Mouse (Mus musculus): ENCODE results near the gene Snx9.
A peak's percentile ranks its signal among the peaks of the same experiment; 100 is the strongest.

Snx9 gene

GRCm38 (mm10) chr17:5966706-5967105, 125.6 kb downstream of the Snx9 start:
- no peak for DNase-seq (ENCODE audit: low spot score in 2 of 2)

GRCm38 (mm10) chr17:5968562-5968961, 127.4 kb downstream of the Snx9 start:
- DNase-seq (ENCODE audit: low spot score in 2 of 2), result no peak

DNA sequence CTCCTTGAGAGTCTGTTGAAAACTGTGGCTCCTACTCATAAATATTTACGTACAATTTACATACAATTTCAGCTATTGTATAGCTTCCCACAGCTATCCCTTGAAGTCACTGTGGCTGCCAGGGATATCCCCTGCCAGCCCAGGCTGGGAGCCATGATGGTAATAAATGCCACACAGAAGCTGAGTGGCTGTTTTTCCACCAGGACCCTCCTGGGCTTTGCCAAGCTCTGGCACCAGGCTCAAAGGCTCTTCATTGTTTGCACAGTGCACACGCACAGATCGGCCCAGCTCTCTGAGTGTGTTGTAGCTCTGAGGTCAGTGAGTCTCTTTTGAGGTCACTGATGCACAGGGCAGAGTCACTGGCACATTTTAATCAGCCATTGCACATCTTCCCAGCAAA, 128.1 kb downstream of the Snx9 start:
- no peak for DNase-seq (ENCODE audit: low spot score in 2 of 2)

DNA sequence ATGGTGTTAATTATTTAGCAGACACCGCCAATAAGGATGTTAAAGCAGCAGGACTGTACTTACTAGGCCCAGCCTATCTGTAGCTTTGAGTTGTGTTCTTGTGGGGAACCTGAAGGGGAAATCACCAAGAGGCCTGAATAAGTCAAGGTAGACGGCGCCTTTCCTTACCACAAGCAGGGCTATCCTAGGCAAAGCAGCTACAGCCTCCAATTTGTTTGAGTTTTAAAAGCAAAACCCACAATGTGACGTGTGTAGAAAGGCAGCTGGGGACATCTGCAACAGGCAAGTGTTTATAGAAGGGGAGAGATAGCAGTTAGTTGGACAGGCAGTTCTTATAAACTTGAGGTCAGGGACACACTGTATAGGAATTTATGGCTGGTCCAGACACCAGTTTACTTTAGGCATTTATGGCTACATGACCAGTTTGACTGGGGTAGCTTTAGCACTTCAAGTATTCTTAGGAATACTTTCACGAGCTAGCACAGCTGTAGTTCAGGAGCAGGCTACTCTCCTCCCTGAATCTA, 129.2 kb downstream of the Snx9 start:
- DNase-seq (ENCODE audit: low spot score in 2 of 2), result no peak

- no peak for DNase-seq (ENCODE audit: low spot score in 2 of 2)
Measured at GRCm38 (mm10) chr17:5973536-5973935, 132.4 kb downstream of the Snx9 start.

DNA sequence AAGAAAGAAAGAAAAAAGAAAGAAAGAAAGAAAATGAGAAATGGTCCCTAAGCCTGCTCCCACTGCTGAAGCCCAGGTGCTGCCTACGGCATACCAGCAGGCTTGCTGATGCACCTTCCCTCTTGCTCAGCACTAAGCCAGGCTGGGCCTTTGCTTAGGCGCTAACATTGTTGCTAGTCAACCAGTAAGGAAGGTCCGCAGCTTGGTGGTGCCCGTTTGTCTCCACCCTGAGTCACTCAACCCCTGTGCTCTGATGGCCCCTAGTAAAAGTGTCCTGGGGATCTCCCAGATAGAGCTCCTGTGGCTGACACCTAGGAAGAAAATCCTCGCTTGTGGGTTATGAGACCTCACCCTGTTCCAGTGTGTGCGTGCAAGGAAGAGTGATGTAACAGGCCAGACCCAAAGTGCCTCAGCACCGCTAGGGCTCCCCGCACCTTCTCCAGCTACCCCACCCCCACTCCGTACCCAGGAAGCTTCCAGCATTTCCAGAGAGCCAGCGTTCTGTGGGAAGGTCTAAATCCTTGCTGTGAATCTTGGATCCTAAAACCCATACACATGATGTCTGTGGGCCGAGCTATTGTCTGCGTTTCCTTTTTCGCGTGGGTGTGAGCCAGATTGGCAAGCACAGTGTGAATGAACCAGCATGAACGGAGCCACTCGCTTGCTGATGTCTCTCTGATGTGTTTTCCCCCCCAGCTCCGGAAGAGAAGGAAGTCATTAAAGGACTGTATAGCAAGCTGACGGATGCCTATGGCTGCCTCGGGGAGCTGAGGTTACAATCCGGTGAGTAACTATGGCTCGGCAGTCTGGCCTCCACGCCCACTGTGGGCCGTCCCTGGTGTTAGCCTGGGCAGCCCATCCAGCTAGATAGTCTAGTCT, 134.2 kb downstream of the Snx9 start:
- peak; percentile 52 to 69 for DNase-seq (ENCODE audit: low spot score in 2 of 2)

DNA sequence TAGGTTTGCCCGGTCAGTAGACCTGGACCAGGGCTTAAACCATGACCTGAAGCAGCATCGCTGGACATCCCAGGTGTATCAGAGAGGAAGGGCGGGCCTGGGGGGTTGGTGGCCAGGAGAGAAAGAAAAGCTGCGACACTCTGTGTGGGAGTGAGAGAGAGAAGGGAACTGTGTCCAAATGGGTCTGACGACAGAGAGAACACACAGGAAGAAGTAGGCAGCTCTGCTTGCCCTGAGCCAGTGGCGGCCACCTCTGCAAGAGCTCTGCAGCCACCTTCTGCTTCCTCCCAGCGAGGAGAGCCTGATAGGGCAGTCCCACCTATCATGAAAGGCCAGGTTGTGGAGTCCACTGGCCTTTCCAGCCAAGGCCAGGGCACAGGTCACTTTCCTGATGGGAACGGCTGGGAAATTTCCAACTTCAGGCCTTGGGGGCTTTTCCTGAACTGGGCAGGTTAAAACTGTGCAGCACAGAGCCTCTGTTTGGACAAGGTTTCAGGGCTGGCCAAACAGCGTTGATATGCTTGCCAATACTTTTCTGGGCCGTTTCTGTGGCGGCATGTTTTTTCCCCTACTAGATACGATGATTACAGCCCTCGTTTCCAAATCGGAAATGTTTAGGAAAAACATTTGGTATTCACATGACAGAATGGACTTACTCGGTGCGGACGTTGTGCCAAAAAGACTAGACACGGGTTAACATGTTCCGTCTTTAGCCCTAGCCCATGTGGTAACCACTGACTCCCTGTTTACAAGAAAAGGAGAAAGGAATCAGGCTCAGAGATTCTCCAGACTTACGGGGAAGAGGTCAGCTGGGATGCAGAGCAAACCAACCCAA, 135.3 kb downstream of the Snx9 start:
- DNase-seq (ENCODE audit: low spot score in 2 of 2), result no peak

GRCm38 (mm10) chr17:5977056-5977920, 136.2 kb downstream of the Snx9 start:
- no peak for DNase-seq (ENCODE audit: low spot score in 2 of 2)

DNA sequence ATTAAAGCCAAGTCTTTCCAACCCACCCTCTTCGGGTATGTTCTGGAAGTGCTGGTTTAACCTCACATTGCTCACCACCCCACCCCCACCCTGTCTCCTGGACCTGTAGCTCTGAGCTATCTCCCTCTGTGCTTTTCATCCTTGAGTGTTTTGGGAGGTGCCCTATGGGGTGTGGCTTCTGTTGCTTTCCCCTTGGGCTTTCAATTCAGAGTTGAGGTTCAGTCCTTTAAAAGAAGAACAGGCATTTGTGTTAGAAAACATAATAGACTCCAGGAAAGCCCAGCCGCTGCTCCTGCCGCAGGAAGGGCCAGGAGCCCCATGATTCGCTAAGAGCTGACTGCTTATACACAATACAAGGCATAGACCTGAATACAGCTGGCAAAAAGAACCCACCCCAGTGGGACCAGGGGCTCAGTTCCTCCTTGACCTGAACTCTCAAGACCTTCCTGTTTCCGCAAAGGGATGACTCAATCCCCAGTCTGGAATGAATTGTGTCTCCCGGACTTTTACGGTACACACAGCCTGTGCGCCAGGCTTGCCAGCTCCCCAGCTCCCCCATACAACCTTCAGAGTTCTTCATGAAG, 136.9 kb downstream of the Snx9 start:
- DNase-seq (ENCODE audit: low spot score in 2 of 2), result no peak

GRCm38 (mm10) chr17:5978505-5979077, 137.5 kb downstream of the Snx9 start:
- no peak for DNase-seq (ENCODE audit: low spot score in 2 of 2)

- DNase-seq (ENCODE audit: low spot score in 2 of 2), result no peak
Measured at GRCm38 (mm10) chr17:5980860-5981259, 139.7 kb downstream of the Snx9 start.
